Mouse (Mus musculus) embryo, embryonic 11.5 days (tissue): ENCODE measurements at regions not wholly inside any gene's neighbourhood (a gene's known extent, or its start where the extent isn't known, plus 50 kb on each side); places are given as distances from the start of the nearest gene placed in this dataset.

Experiments
- DNase-seq: peaks from one replicate; pipeline ENCODE4 v3.0.0-alpha.2; 2012; ENCODE audit warnings: low read depth, low spot score

GRCm38 (mm10) chr4:64207118-64207868 is 160.5 kb upstream of the Tnc start:
- no peak for DNase-seq

- no peak for DNase-seq
These were observed 154.0 kb upstream of the Tnc start for GRCm38 (mm10) chr4:64200808-64201190.

- no peak for DNase-seq
These were observed 153.5 kb upstream of the Tnc start for GRCm38 (mm10) chr4:64200151-64200807.

- DNase-seq = no peak
These were observed 138.2 kb upstream of the Tnc start for GRCm38 (mm10) chr4:64184986-64185385.

GRCm38 (mm10) chr4:64175938-64176337 is 129.1 kb upstream of the Tnc start:
- no peak for DNase-seq

GRCm38 (mm10) chr4:64171476-64171875 is 124.7 kb upstream of the Tnc start:
- DNase-seq = no peak

- DNase-seq = no peak
These were observed 102.2 kb upstream of the Tnc start for GRCm38 (mm10) chr4:64148989-64149463.

- DNase-seq = no peak
These were observed 99.1 kb upstream of the Tnc start for GRCm38 (mm10) chr4:64145924-64146323.

- no peak for DNase-seq
These were observed 96.1 kb upstream of the Tnc start for GRCm38 (mm10) chr4:64142963-64143362.

GRCm38 (mm10) chr4:64142356-64142787 is 95.6 kb upstream of the Tnc start:
- DNase-seq = no peak

- DNase-seq = no peak
These were observed 93.0 kb upstream of the Tnc start for GRCm38 (mm10) chr4:64139836-64140235.

GRCm38 (mm10) chr4:64135036-64135435 is 88.2 kb upstream of the Tnc start:
- no peak for DNase-seq

- DNase-seq = no peak
These were observed 82.5 kb upstream of the Tnc start for GRCm38 (mm10) chr4:64129290-64129689.

GRCm38 (mm10) chr4:64124387-64125088 is 77.7 kb upstream of the Tnc start:
- DNase-seq = no peak

GRCm38 (mm10) chr4:64123675-64124074 is 76.9 kb upstream of the Tnc start:
- DNase-seq = no peak

- no peak for DNase-seq
These were observed 51.4 kb upstream of the Tnc start for GRCm38 (mm10) chr4:64098247-64098646.
